Mouse (Mus musculus) G1E (cell line): ENCODE data around the gene Pkig. TPM values are rescaled to one million over a fixed set of nuclear protein-coding genes. Genes with fewer than 3 reads are reported as not detected.

Experiments used
- ATAC-seq: 2 replicates; pipeline ENCODE4 v1.8.0; 2016; ENCODE audit warnings: mild to moderate bottlenecking; ENCODE audit not compliant: insufficient number of reproducible peaks, poor library complexity, low FRiP score, severe bottlenecking; ENCODE audit errors: extremely low read depth
- DNase-seq: peaks from one replicate; pipeline ENCODE4 v3.0.0; 2012; ENCODE audit warnings: low spot score
- H3K27me3 ChIP-seq: 2 replicates; pipeline ENCODE4 v1.6.1; 2012; ENCODE audit warnings: mild to moderate bottlenecking, low read length, inconsistent platforms; ENCODE audit not compliant: insufficient read depth
- H3K36me3 ChIP-seq: replicated peaks from 2 replicates; pipeline ENCODE3; 2012; ENCODE audit warnings: mild to moderate bottlenecking, inconsistent platforms
- H3K4me1 ChIP-seq: 2 replicates; pipeline ENCODE4 v1.6.1; 2012; ENCODE audit warnings: low read depth, low read length, inconsistent platforms, mixed read lengths; ENCODE audit not compliant: insufficient read depth
- H3K4me3 ChIP-seq: 2 replicates; pipeline ENCODE4 v1.5.1; 2012; ENCODE audit warnings: low read depth, mild to moderate bottlenecking, inconsistent platforms, low read length, moderate library complexity, mixed read lengths
- H3K9me3 ChIP-seq: replicated peaks from 2 replicates; pipeline ENCODE4 v1.6.1; 2012; ENCODE audit warnings: inconsistent platforms
- CTCF ChIP-seq: IDR thresholded peaks from 2 replicates; pipeline ENCODE4 v1.5.1; 2012; ENCODE audit warnings: low read depth, low read length, inconsistent platforms, mixed read lengths
- GATA1 ChIP-seq: IDR thresholded peaks from 2 replicates; pipeline ENCODE4 v1.6.1; 2012; ENCODE audit warnings: borderline replicate concordance, low read length, inconsistent platforms, mixed read lengths
- GATA2 ChIP-seq: IDR thresholded peaks from 2 replicates; pipeline ENCODE4 v1.6.1; 2012; ENCODE audit warnings: low read depth, low read length, inconsistent platforms, borderline replicate concordance
- POLR2AphosphoS5 ChIP-seq: IDR thresholded peaks from 2 replicates; pipeline ENCODE4 v1.6.1; 2012; ENCODE audit warnings: low read depth, low read length, inconsistent platforms; ENCODE audit not compliant: insufficient replicate concordance
- TAL1 ChIP-seq: conservative IDR thresholded peaks from 2 replicates; pipeline ENCODE4 v1.6.1; 2012; ENCODE audit warnings: low read depth, low read length, inconsistent platforms, mixed read lengths
- polyA plus RNA-seq: library from polyadenylated mRNA; stranded (reverse); fragments of >175 nt; gene quantifications from 2 replicates; pipeline ENCODE4 v1.2.3, GENCODE M21; 2012
- total RNA-seq, 2 experiments: library from RNA; stranded (forward) in 1 of 2; stranded (reverse) in 1 of 2; fragments of 200-1000 nt in 1 of 2; fragments of >200 nt in 1 of 2; fragmentation: Nextera tagmentation in 1 of 2; gene quantifications; 2 replicates each; pipeline ENCODE4 v1.2.3; 2014 to 2017

Pkig gene
- total and polyA plus RNA-seq, 3 experiments, result 28.8 to 166 (median 47.9) TPM

DNA sequence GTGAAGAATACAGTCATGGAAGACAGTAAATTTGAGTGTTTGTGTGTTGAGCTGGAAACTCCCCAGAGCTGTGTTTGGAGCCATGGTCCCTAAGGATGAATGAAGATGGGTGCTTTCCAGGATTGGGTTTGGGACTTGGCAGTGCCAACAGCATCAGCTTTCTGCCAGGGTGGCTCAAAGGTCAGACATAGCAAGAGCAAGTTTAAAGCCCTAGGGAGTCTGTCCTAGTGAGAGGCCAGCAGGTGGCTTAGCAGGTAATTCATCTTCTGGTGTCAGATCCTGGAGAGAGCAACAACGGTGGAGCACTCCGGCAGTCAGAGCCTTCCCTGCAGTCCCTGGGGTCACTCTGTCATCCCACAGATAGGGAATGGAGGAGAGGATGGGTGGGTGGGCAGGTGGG lies 60.3 kb downstream of the Pkig start:
- Histone ChIP-seq H3K9me3 (no peaks in the 10 kb centered on the region), H3K4me3 (no peak overlapping the region), H3K36me3 (peaks cover 75% of the 10 kb centered on the region), H3K27me3 (no peaks in the 10 kb centered on the region), H3K4me1 (peaks cover 6% of the 10 kb centered on the region)
- DNase-seq (no peak), ATAC-seq (no peak)
- no peak for TF ChIP-seq POLR2AphosphoS5
- TF ChIP-seq GATA2, result no peak
- TF ChIP-seq GATA1, result no peak
- TF ChIP-seq CTCF, result no peak
- no peak for TF ChIP-seq TAL1

DNA sequence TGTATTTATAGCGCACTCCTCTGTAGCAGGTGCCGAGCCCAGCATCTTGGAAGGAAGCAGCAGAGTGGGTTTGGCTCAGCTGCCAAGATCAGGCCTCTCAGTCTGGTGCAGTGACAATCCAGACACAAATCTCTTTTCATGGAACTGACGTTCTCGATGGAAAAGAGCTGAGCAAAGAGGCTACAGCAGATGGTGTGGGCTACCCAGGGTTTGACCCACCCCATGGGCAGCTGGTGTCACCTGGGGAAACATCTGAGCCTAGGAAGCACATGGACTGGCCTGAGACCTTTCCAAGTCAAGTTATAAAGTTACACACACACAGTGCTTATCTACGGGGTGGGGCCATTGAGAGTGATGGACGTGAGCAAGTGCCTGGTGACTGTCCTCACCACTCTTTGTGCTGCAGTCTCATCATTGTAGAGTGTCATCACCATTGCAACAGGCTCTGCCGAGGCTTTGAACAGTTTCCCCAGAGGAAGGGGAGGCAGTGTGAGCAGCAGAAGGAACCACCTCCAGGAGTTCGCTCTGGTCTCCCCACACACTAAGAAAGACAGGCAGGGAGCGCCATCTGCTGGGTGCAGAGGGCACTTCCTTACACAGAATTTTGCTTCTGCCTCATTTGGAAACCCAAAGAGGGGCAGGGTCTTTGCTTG lies 60.9 kb downstream of the Pkig start:
- TF ChIP-seq CTCF, result peak; percentile 71
- TF ChIP-seq POLR2AphosphoS5, result no peak
- TF ChIP-seq GATA1, result no peak
- TF ChIP-seq GATA2, result no peak
- TF ChIP-seq TAL1, result no peak
- Histone ChIP-seq H3K36me3 (peaks cover 80% of the 10 kb centered on the region), H3K27me3 (no peaks in the 10 kb centered on the region), H3K4me3 (no peak overlapping the region), H3K4me1 (peaks cover 6% of the 10 kb centered on the region), H3K9me3 (no peaks in the 10 kb centered on the region)
- peak; percentile 65 for ATAC-seq
- peak; percentile 67 for DNase-seq

DNA sequence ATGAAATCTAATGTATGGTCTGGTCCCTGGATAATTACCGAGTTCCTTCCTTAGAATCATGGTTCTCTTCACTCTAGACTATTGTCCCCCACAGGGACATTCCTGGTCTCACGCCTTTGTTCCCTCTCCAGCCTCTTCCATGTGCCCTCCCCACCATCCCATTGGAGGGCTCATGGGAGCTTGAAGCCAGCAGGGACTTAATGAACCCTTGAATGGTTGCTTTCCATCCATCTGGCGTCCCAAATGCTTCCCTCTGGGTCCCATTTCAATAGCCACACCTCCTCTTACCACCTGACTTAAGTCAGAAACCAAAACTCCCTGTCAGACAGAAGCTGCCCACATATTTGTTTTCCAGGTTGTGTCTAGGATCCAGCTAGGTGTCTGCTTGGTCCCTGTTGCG lies 61.4 kb downstream of the Pkig start:
- Histone ChIP-seq H3K36me3 (peaks cover 83% of the 10 kb centered on the region), H3K4me1 (peaks cover 6% of the 10 kb centered on the region), H3K27me3 (no peaks in the 10 kb centered on the region), H3K4me3 (no peak overlapping the region), H3K9me3 (no peaks in the 10 kb centered on the region)
- no peak for TF ChIP-seq TAL1
- TF ChIP-seq POLR2AphosphoS5, result no peak
- no peak for TF ChIP-seq GATA2
- no peak for TF ChIP-seq CTCF
- no peak for TF ChIP-seq GATA1
- ATAC-seq (no peak), DNase-seq (no peak)

GRCm38 (mm10) chr2:163722550-163722949 lies 64.4 kb downstream of the Pkig start:
- Histone ChIP-seq H3K36me3 (peaks cover 85% of the 10 kb centered on the region), H3K27me3 (no peaks in the 10 kb centered on the region), H3K4me3 (no peak overlapping the region), H3K4me1 (peaks cover 6% of the 10 kb centered on the region), H3K9me3 (no peaks in the 10 kb centered on the region)
- ATAC-seq (no peak), DNase-seq (no peak)
- no peak for TF ChIP-seq CTCF
- no peak for TF ChIP-seq POLR2AphosphoS5
- no peak for TF ChIP-seq GATA1
- TF ChIP-seq TAL1, result no peak
- TF ChIP-seq GATA2, result no peak

DNA sequence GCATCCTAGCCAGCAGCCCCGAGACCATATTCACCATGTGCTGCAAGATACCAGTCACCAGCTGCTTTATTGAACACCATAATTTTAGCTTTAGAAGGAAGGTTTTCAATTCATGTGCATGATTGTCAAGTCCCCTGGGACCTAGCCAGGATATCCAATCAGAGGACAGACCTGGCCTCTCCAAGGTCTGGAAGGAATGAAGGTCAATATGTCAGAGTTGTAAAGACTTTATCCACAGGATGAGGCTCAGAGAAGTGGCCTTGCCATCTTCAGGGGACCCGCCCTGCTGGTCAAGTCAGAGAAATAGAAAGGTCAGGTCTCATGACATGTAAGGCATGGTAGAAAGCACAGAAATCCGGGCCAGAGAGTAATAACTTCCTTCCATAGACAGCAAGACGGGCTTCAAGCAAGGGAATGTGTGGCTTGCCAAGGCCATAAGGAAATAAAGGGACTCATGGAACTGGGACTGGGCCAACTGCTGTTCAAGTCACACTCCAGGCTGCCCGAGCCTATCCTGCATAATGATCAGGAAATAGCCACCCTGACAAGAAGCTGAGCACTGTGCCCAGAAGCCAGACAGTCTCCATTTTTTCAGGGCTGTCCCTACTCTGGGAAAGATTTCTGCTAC lies 68.7 kb downstream of the Pkig start:
- DNase-seq (no peak), ATAC-seq (no peak)
- Histone ChIP-seq H3K27me3 (no peaks in the 10 kb centered on the region), H3K36me3 (peaks cover 74% of the 10 kb centered on the region), H3K4me3 (no peak overlapping the region), H3K4me1 (no peaks in the 10 kb centered on the region), H3K9me3 (no peaks in the 10 kb centered on the region)
- no peak for TF ChIP-seq GATA2
- no peak for TF ChIP-seq POLR2AphosphoS5
- no peak for TF ChIP-seq TAL1
- no peak for TF ChIP-seq GATA1
- no peak for TF ChIP-seq CTCF

GRCm38 (mm10) chr2:163728300-163728699 lies 70.1 kb downstream of the Pkig start:
- no peaks in the 10 kb centered on the region for H3K4me1 ChIP-seq
- no peaks in the 10 kb centered on the region for H3K27me3 ChIP-seq
- DNase-seq (no peak), ATAC-seq (no peak)
- TF ChIP-seq CTCF, result no peak
- TF ChIP-seq GATA2, result no peak
- TF ChIP-seq GATA1, result no peak
- no peak for TF ChIP-seq TAL1
- no peak for TF ChIP-seq POLR2AphosphoS5
- no peaks in the 10 kb centered on the region for H3K9me3 ChIP-seq
- no peak overlapping the region for H3K4me3 ChIP-seq
- H3K36me3 ChIP-seq, result peaks cover 63% of the 10 kb centered on the region
